Mouse (Mus musculus) limb, embryonic 14.5 days (tissue): ENCODE results near the gene Zfp239. TPM values are rescaled to one million over a fixed set of nuclear protein-coding genes. Genes with fewer than 3 reads are reported as not detected.

Experiments used
- ATAC-seq: fragments of 200-750 bp; cut with Nextera tagmentation; 2 replicates; pipeline ENCODE4 v1.8.0; 2017; ENCODE audit warnings: low read depth, moderate number of reproducible peaks, moderate TSS enrichment; ENCODE audit not compliant: low FRiP score
- DNase-seq: peaks from one replicate; pipeline ENCODE4 v3.0.0-alpha.2; 2015; ENCODE audit warnings: low spot score
- H3K27ac ChIP-seq: fragments of 300-500 bp; sonication (generic); replicated peaks from 2 replicates; pipeline ENCODE4 v1.5.1; 2014; ENCODE audit warnings: low read depth, mild to moderate bottlenecking, low read length, moderate library complexity, mixed read lengths
- H3K27me3 ChIP-seq: fragments of 300-500 bp; sonication (generic); 2 replicates; pipeline ENCODE4 v1.6.1; 2014; ENCODE audit warnings: low read length, mixed read lengths; ENCODE audit not compliant: control insufficient read depth, insufficient read depth
- H3K36me3 ChIP-seq: fragments of 300-500 bp; sonication (generic); 2 replicates; pipeline ENCODE4 v1.6.1; 2014; ENCODE audit warnings: mild to moderate bottlenecking, low read length, moderate library complexity, mixed read lengths; ENCODE audit not compliant: control insufficient read depth, insufficient read depth
- H3K4me1 ChIP-seq: fragments of 300-500 bp; sonication (generic); 2 replicates; pipeline ENCODE4 v1.6.1; 2014; ENCODE audit warnings: antibody characterized with exemption, low read length, mixed read lengths; ENCODE audit not compliant: control insufficient read depth, insufficient read depth
- H3K4me2 ChIP-seq: fragments of 300-500 bp; sonication (generic); replicated peaks from 2 replicates; pipeline ENCODE4 v1.6.1; 2014; ENCODE audit warnings: low read depth, mild to moderate bottlenecking, low read length, moderate library complexity; ENCODE audit not compliant: severe bottlenecking
- H3K4me3 ChIP-seq: fragments of 300-500 bp; sonication (generic); replicated peaks from 2 replicates; pipeline ENCODE4 v1.5.1; 2014; ENCODE audit warnings: low read length
- H3K9ac ChIP-seq: fragments of 300-500 bp; sonication (generic); 2 replicates; pipeline ENCODE4 v1.6.1; 2014; ENCODE audit warnings: mild to moderate bottlenecking, low read depth, low read length, moderate library complexity; ENCODE audit not compliant: severe bottlenecking
- H3K9me3 ChIP-seq: fragments of 300-500 bp; sonication (generic); 2 replicates; pipeline ENCODE4 v1.6.1; 2016; ENCODE audit warnings: low read length; ENCODE audit not compliant: control insufficient read depth
- POLR2A ChIP-seq: fragments of 200-500 bp; IDR thresholded peaks from 2 replicates; pipeline ENCODE4 v1.8.0; 2012; ENCODE audit warnings: inconsistent platforms, mild to moderate bottlenecking, moderate library complexity, borderline replicate concordance; ENCODE audit not compliant: insufficient read depth, insufficient read length; ENCODE audit errors: extremely low read depth
- WGBS: fragments of 180-500 bp; shearing (Covaris S2); extraction: QIAGEN DNeasy Blood & Tissue Kit; methylation state at CpG from one replicate; pipeline ENCODE4 v1.1.7; 2014; 5-methylcytosine and 5-hydroxymethylcytosine counted together
- polyA plus RNA-seq, 2 experiments: library from polyadenylated mRNA; depleted of rRNA in 1 of 2; stranded (reverse) in 1 of 2; unstranded in 1 of 2; fragments of >200 nt; fragmentation: Nextera tagmentation in 1 of 2; extraction: Ambion mirVana in 1 of 2; gene quantifications; 2 replicates each; pipeline versions ENCODE4 v1.2.1 to v1.2.3; 2012 to 2014

Zfp239 gene
- polyA plus RNA-seq, 2 experiments, result 7.4 to 11.8 TPM

GRCm38 (mm10) chr6:117891369-117892160 lies 29.7 kb downstream of the Zfp239 start:
- H3K36me3 ChIP-seq, result no peaks in the 10 kb centered on the region
- H3K9ac ChIP-seq, result no peak overlapping the region
- H3K4me3 ChIP-seq, result no peak overlapping the region
- no peaks in the 10 kb centered on the region for H3K4me1 ChIP-seq
- 60% methylated on average over 14 of the region's 14 CpGs for WGBS
- H3K4me2 ChIP-seq, result no peak overlapping the region
- TF ChIP-seq POLR2A, result no peak
- no peak overlapping the region for H3K27ac ChIP-seq
- H3K9me3 ChIP-seq, result no peaks in the 10 kb centered on the region
- H3K27me3 ChIP-seq, result no peaks in the 10 kb centered on the region
- no peak for DNase-seq
- ATAC-seq, result no peak

GRCm38 (mm10) chr6:117892386-117892785 lies 30.5 kb downstream of the Zfp239 start:
- no peak for DNase-seq
- no peak for ATAC-seq

GRCm38 (mm10) chr6:117893435-117893834 lies 31.5 kb downstream of the Zfp239 start:
- ATAC-seq (no peak), DNase-seq (no peak)
- Histone ChIP-seq H3K4me1 (no peaks in the 10 kb centered on the region), H3K9me3 (no peaks in the 10 kb centered on the region), H3K27ac (no peak overlapping the region), H3K27me3 (no peaks in the 10 kb centered on the region), H3K9ac (no peak overlapping the region), H3K4me3 (no peak overlapping the region), H3K4me2 (no peak overlapping the region), H3K36me3 (no peaks in the 10 kb centered on the region)
- 96% methylated on average over 2 of the region's 2 CpGs for WGBS
- TF ChIP-seq POLR2A, result no peak

More at GRCm38 (mm10) chr6:117892386-117892785, 30.5 kb downstream of the Zfp239 start:
- TF ChIP-seq POLR2A, result no peak
- WGBS, result 64% methylated on average over 3 of the region's 3 CpGs
- H3K9me3 ChIP-seq, result no peaks in the 10 kb centered on the region
- H3K27ac ChIP-seq, result no peak overlapping the region
- H3K4me2 ChIP-seq, result no peak overlapping the region
- H3K4me3 ChIP-seq, result no peak overlapping the region
- no peaks in the 10 kb centered on the region for H3K36me3 ChIP-seq
- no peak overlapping the region for H3K9ac ChIP-seq
- H3K27me3 ChIP-seq, result no peaks in the 10 kb centered on the region
- no peaks in the 10 kb centered on the region for H3K4me1 ChIP-seq

- Histone ChIP-seq H3K4me2 (no peak overlapping the region), H3K36me3 (no peaks in the 10 kb centered on the region), H3K27me3 (no peaks in the 10 kb centered on the region), H3K9me3 (no peaks in the 10 kb centered on the region), H3K4me1 (no peaks in the 10 kb centered on the region), H3K9ac (no peak overlapping the region), H3K27ac (no peak overlapping the region), H3K4me3 (no peak overlapping the region)
- DNase-seq, result no peak
- TF ChIP-seq POLR2A, result no peak
- WGBS, result 43% methylated on average over 5 of the region's 5 CpGs
- no peak for ATAC-seq
Observed at GRCm38 (mm10) chr6:117897800-117898199, 35.9 kb downstream of the Zfp239 start.

- Histone ChIP-seq H3K4me1 (peaks cover 4% of the 10 kb centered on the region; the same call in 1 of the 2 replicates), H3K27ac (no peak within 1 kb of the TSS), H3K9me3 (no peaks in the 10 kb centered on the region), H3K4me3 (no peak within 1 kb of the TSS), H3K36me3 (no peaks in the 10 kb centered on the region), H3K27me3 (no peaks in the 10 kb centered on the region), H3K4me2 (no peak within 1 kb of the TSS), H3K9ac (no peak within 1 kb of the TSS)
- ATAC-seq (no peak), DNase-seq (no peak)
- 80% methylated on average over 16 of the region's 17 CpGs for WGBS
- TF ChIP-seq POLR2A, result no peak
Observed at GRCm38 (mm10) chr6:117900126-117901080, 38.5 kb downstream of the Zfp239 start, which contains the start of gene Hnrnpf. TSS of gene Hnrnpf (plus strand) at chr6:117900324.
